Mouse (Mus musculus) megakaryocyte progenitor cell, adult 5-6 weeks (primary cell): ENCODE data around the gene Tas2r135. TPM values are rescaled to one million over a fixed set of nuclear protein-coding genes. Genes with fewer than 3 reads are reported as not detected.

Source experiments
- ATAC-seq: replicated peaks from 2 replicates; pipeline ENCODE4 v1.8.0; 2016; ENCODE audit warnings: mild to moderate bottlenecking, moderate TSS enrichment, inconsistent platforms; ENCODE audit not compliant: poor library complexity
- total RNA-seq, 2 experiments: library from RNA; stranded (forward) in 1 of 2; stranded (reverse) in 1 of 2; fragments of 157-497, 149-512 nt in 1 of 2; fragments of 200-1000 nt in 1 of 2; gene quantifications; 2 replicates each; pipeline versions ENCODE4 v1.2.3 to v1.2.4; 2015 to 2017

The Tas2r135 gene
- total RNA-seq (2015) (not detected in 2 replicates), total RNA-seq (2017) (not detected in 2 replicates)

DNA sequence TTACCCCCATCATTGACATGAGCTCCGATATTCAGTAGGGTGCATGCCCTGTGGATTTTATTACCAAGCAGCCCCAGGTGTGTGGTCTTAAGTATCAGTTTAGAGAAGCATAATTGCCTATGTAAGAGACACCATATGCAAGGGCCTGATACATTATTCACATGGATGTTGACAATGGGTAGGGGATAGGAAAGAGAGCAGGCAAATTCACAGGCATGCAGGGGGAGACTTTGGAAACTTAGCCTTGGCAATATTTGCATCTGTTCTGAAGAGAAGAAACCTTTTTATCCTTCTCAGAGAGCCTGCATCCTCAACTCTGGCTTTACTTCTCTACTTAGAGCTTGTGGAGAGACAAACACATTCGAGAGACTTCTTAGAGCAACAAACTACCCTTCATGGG lies at the start of gene Tas2r135:
Gene Tas2r135, plus strand, starts transcription at position 301 of the 400 bp plus-strand sequence.
- no peak for ATAC-seq

DNA sequence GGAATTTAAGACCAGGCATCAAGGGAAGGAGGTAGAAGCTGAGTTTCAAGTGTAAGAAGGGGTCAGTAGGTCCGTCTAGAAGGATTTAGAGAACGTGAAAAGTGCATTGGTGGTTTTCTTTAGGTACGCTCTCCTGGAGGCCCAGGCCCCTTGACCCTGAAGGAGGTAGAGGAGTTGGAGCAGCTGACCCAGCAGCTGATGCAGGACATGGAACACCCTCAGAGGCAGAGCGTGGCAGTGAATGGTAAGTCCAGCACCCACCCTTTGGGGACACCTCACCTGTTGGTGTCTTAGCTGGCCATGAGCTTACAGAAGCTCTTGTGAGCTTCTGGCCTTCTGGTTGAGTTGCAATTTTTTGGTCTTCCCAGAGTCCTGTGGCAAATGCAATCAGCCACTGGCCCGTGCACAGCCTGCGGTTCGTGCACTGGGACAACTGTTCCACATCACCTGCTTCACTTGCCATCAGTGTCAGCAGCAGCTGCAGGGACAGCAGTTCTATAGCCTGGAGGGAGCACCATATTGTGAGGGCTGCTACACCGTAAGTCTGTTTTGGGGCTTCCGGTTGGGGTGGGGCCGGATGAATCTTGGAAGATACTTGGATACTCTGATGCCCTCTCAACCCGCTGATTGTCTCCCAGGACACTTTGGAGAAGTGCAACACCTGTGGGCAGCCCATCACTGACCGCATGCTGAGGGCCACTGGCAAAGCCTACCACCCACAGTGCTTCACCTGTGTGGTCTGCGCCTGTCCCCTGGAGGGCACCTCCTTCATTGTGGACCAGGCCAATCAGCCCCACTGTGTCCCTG lies 49.2 kb upstream of the Tas2r135 start:
- ATAC-seq, result no peak

DNA sequence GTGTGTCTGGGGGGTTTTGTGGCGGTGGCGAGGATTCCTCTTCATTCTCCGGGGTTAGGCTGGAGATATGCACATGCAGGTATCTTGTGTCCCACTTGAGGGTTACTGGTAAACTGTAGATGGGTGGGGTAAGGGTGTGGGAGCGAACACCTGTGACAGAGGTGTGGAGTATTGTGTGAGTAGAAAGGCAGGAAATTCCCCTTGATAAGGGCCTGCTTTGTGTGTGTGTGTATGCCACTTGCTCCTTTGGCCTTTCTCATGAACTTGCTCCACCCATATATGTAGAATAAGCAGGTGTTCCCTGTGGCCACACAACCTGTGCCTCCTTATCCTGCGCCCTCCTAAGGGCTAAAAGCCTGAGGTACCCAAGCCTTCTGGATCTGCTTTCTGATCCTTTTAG lies 48.3 kb upstream of the Tas2r135 start:
- no peak for ATAC-seq

DNA sequence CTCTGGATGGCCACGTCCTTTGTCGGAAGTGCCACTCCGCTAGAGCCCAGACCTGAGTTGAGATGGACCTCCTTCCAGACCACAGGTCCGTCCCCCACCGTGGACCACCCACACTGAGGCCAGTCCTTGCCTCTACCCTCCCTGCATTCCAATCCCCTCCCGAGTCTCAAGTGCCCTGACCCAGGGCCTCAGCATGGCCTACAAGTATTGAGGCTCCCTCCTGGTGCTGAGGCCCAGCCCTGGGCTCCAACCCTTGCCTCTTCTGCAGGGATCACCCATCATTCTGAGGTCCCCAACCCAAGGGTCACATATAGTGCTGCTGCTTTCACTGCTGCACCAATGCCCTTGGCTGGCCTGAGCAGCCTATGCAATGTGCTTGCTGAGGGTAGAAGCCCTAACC lies 47.3 kb upstream of the Tas2r135 start:
- no peak for ATAC-seq

DNA sequence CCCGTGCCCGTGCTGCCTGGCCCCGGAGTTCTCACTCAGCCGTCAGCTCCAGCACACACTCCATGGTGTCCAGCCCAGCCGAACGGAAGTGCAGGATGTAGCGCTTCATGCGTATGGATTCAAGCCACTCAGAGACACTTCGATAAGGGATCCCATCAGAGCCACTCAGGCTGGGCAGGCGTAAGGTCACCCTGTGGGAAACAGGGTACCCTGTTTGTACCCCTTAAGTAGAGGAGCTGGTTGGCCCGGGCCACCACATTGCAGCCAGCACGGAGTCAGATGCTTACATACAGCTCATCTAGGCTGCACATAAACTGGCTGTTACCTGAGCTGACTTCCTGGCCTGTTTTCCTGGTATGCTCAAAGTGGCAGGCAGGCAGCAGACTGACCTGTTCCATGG lies 46.3 kb upstream of the Tas2r135 start:
- ATAC-seq, result no peak

DNA sequence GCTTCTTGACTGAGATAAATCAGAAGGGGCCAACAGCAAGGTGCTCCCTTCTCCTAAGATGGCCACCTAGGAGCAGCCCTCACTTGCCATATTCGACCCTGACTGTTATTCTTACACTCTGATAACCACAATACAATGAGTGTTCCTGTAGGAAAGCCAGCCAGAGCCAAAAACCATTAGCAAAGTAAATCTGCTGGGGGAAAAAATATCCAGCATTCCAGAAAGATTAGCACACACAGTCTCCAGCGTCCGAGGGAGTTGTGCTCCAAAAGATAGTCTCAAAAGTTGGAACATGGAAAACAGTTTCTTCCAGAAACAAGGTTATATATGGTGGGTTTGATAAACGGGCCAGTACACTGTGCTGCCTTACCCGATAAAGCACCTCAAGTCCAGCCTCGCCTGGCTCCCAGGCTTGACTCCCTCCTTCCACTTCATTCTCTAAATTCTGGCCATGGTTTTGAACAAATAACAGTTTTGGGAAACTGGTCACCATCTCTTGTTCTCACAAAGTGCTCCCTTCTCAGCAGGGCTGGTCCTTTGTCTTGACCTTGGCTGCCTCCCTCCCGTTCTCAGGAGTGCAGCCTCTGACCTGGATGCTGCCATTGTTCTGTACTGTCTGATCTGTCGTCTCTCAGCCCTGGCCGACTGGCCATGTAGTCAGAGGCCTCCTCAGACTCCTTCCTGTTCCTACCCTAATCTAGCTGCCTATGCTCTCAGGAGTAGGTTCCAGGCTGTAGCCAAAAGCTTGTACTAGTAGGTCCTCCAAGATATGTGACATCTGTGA lies 45.7 kb upstream of the Tas2r135 start:
- ATAC-seq, result no peak

DNA sequence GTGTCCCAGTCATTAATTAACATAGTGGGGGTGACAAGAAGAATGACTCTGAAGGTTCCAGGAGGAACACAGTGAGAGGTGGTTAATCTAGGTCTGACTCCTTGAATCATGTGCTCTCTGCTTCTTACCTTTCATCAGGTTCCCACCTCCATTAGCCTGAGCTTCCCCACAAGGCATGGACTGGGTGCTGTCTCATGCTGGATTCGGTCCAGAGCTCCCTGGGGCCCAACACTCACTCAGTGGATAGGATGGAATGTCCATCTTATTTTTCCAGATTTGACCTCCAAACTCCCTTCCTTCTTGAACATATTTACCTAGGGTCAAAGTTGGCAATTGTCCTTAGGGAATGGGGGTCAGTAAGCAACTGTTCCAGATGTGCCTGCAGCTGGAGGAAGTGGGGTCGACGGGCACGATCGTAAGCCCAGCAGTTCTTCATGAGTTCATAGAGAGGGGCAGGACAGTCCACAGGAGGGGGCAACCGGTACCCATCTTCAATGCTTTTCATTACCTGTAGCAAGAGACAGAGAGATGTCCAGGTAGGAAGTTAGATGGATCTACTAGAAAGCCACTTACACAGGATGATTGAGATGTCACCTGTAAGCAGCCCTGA lies 44.9 kb upstream of the Tas2r135 start:
- ATAC-seq, result no peak

DNA sequence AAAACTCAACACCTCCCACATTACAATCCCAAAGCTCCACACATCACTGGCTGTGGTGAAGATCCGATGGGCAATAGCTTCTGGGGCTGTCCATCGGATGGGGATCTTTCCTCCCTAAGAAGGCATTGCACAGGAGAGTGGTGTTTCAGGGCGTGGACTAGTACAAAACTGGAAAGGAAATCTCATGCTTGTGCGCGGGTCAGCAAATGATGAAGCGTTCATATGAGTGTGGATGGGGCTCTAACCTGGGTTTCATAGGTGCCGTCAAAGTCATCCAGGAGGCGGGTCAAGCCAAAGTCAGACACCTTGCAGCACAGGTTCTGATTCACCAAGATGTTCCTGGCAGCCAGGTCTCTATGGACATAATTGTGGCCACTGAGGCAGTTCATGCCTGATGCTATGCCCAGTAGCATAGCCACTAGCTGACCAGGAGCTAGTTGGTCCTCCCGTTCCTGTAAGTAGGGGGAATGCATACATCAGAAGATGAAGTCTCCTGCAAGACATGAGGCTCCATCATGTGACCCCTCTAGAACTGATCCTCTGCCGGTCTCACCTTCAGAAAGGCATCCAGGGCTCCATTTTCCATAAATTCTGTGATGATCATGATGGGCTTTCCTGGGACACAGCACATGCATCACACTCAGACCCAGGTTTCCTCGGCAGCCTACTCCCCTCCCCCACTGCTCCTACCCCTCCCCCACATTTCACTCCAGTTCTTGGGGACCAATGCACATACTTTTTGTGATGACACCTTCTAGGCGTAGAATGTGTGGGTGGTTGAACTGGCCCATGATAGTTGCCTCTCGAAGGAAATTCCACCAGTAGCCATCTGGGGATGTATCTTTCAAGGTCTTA lies 44.0 kb upstream of the Tas2r135 start:
- ATAC-seq, result no peak

DNA sequence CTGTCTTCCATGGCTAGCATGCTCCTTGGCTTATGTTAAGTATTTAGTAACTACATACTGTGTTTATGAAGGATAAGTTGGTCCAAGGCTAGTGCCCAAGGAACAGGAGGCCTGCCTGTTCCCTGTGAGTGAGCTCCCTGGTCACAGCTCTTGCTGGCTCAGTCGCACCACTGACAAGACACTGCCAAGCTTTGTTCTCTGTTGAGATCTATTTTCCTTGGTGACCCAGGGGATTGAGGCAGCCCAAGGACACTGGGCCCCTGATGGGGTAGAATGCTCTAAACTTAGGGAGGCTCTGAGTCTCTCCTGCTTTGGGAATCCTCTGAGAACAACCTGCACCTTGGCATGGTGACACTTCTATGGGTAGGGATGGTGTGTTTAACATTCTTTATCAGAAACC lies 43.2 kb upstream of the Tas2r135 start:
- no peak for ATAC-seq

DNA sequence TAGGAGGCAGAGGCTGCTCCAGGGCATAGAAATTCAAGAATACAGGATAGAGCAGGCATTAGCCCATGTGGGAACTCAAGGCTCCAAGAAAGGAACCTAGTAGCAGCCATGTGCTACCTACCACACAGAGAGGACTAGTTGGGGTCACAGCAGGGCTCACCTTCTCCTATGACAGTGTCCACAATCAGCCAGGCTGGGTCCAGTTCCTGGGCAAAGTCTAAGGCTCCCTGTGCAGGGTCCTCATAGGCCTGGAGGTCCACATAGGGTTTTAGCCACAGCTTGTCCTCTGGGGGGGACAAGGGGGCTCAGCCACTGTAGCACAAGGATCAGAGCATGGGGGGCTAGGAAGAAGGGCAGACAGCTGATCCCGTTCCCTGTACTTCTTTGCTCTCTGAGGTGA lies 42.7 kb upstream of the Tas2r135 start:
- no peak for ATAC-seq

DNA sequence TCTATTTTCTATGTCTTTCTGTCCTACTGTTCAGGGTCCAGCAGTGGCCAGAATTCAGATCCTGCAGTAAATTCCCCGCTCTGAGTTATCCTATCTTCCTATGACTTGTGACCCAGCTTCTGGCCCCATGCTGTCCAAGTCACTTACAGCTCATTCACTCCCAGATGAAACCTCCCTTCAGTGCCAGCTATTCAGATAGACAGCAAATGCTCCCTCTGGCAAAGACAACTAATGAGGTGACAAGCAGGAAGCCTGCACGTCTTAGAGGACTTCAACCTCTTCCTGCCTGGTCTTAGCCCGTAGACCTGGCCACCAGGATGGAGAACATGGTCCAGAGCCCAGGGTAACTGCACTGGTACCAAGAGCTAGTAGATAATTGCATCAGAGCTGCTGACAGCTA lies 42.3 kb upstream of the Tas2r135 start:
- peak; percentile 18; the same call in 1 of the 2 replicates for ATAC-seq

DNA sequence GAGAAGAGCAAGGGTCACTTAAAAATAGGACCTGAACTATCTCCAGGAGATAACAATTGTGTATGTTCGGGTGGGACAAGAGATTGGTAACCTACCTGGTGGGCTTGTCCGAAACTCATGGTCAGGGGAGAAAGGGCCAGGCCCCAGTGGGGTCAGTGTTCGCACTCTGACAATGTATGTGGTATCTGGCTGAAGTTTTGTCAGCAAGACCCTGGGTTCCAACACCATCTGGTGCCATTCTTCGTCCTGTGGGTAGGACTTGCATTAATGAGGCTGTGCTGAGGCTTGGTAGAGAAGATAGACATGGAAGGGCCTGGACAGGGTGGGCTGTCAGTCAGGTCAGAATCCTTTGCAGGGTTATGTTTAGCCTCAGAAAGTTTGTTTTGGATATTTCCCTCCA lies 41.2 kb upstream of the Tas2r135 start:
- ATAC-seq, result no peak

DNA sequence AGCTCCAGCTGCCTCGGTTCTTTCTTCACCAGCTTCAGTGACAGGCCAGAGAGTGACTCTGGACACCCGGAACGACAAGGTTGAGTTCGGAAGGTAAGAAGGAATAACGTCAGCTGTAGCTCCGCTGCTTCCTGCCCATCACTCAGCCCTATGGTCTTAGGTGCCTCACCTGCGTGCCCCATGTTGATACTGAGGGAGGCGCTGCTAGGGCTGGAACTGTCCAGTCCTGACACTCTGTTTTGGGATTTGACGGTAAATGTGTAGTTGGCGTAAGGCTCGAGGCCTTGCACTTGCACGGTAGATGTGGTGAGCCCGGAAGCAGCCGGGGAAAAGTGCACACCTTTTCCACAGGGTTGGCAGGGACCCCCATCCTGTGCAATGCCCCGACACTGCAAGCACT lies 40.6 kb upstream of the Tas2r135 start:
- no peak for ATAC-seq

DNA sequence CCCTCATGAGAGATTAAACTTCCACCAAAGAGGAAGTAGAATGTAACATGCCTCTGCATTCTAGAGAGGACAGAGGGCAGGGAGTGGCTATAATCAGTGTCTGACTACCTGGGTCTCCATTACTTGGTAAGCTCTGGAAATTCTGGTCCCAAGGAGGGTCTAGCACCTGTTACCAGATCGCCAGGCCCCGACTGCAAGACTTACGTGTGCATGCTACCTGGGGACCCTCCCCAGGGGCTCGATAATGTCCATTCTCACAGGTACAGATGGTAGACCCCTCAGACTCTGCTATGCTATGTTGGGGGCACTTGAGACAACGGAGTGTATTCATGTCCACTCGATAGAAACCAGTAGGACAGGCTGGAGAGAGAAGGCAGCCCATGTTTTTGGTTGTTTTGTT lies 40.0 kb upstream of the Tas2r135 start:
- no peak for ATAC-seq

DNA sequence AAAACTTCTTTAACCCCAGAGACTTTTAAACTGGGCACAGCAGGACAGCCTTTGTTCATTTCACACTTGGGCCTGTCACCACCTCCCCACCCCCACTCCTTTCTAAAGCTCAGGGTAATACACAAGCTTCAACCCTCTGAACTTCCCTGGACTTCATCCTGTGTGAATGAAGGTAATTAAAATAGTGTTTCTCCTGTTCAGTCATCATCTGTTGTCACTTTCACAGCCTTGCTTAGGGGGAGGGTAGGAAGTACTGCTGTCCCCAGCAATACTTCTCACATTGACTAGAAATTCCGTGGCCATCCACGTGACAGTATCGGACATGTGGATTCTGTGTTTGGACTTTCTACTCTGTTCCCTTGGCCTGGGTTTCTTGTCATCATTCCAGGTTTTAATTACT lies 35.4 kb upstream of the Tas2r135 start:
- no peak for ATAC-seq

DNA sequence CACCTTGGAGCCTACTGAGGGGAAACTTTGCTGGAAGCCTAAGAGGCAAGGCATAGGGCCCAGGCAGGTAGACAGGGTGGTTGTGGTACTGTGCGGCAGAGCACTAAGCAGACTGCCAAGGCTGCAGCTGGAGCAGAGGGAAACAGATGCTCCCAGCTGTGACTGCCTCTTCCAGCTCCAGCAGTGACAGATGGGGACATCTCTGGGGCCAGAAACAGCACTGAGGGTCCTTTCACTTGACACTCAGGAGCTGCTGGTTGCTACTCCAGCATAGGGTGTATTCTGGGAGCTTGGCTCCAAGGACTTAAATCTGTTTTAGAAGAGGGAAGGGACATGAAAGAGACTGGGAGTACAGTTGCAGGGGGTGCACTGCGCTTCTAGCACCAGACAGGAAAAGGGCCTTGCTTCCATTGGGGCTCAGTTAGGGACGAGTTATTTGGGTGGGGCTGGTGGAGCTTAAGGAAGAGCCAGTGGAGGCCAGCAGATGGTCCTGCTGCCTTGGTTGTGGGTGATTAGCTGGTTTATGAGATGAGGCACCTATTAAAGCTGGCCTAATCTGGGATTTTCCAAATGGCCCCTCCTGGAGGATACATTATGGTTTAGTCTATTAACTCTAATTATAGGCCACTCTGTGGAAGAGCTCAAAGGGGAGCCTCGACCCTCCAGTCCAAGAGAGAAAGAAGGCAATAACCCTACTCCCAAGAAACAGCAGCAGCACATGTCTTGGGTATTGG lies 34.4 kb upstream of the Tas2r135 start:
- no peak for ATAC-seq

DNA sequence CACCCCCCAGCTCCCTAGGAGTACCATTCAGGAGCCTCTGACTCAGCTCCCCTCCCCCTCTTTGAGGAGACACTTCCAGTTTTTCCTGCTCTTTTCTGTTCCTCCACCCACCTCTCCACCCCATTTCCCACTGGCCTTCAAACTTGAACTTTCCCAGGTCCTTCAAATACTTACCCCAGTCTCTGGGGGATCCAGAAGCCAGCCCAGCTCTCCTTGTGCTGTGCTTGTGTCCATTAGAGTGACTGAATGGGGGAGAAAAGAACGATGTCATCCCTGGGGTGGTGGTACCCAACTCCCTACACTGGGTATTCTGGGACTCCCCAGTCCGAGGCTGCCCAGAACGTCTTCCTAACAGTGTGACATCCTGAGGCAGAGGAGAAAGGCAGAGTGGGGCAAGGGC lies 33.2 kb upstream of the Tas2r135 start:
- ATAC-seq, result no peak

DNA sequence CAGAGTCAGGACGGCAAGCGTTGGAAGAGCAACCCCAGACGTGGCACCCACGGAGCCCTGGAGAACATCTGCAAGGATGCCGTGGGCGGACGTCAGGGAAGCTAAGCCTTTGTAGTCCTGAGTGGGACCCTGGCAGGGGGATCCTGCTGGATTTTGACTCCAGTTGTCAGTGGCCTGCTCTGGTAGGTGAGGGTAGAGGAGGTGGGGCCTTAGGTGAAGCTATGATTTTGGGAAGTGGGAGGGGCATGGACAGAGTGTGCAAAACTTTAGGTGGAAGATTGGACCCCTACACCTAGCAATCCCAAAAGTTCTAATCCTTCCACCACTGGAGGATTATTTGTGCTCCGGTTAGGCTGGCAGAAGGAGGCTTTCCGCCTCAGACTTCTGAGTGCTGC lies 32.8 kb upstream of the Tas2r135 start:
- ATAC-seq, result no peak

DNA sequence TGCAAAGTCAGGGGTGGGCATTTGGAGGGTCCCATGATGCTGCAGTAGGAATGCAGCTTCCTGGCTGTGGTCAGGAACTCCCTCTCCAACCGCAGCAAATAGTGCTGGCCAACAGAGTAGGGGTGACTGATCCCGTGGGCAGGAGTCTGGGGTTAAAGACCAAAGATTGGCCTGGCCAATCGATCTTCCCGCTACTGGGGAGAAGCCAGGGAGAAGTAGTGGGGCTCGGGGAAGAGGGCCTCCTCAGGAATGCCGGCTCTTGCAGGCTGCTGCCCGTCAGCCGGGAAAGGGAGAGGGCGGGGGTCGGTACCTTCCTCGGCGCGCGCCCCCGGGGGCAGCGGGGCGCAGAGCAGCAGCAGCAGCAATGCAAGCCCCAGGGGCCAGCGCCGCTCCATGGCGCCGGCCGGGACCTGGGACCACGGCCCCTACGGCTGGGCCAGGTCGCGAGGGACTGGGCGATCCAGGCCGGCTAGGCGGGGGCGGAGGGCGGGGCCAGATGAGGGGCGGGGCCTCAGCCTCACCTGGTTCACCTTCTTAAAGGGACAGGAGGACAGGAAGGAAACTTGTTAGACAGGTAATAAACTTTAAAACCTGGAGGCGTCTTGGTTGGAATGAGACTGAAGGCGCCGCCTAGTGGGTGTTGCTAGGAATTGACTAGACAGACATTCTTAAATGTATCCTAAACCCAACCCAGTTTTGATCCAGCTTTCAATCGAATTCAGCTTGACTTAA lies 32.3 kb upstream of the Tas2r135 start, which contains the start of gene Epha1:
Gene Epha1, minus strand, starts transcription at position 453 of the 732 bp plus-strand sequence.
- ATAC-seq, result peak; percentile 59
